Mouse (Mus musculus) ES-E14 (cell line): ENCODE data around the gene Apoa2. TPM values are rescaled to one million over a fixed set of nuclear protein-coding genes. Genes with fewer than 3 reads are reported as not detected.

Source experiments
- DNase-seq: peaks from one replicate; pipeline ENCODE4 v3.0.0-alpha.2; 2013; ENCODE audit warnings: low read depth, low spot score
- H3K27ac ChIP-seq: 2 replicates; pipeline ENCODE4 v1.5.1; 2012; ENCODE audit warnings: low read depth, mild to moderate bottlenecking, low read length, moderate library complexity, mixed read lengths; ENCODE audit not compliant: poor library complexity, insufficient read depth, severe bottlenecking
- H3K36me3 ChIP-seq: 2 replicates; pipeline ENCODE4 v1.6.1; 2012; ENCODE audit warnings: mild to moderate bottlenecking, low read length, moderate library complexity, mixed read lengths; ENCODE audit not compliant: control insufficient read depth, poor library complexity, insufficient read depth, severe bottlenecking
- H3K4me1 ChIP-seq, 2 experiments: fragments of 150-350 bp in 1 of 2; sonication (generic) in 1 of 2; 2 replicates each; pipeline ENCODE4 v1.6.1; 2012; ENCODE audit warnings: low read length in 2 of 2, mild to moderate bottlenecking in 1 of 2, mixed read lengths in 1 of 2; ENCODE audit not compliant: control insufficient read depth in 2 of 2, insufficient read depth in 2 of 2, poor library complexity in 1 of 2
- H3K4me3 ChIP-seq, 2 experiments: fragments of 150-350 bp in 1 of 2; sonication (generic) in 1 of 2; 2 replicates each; pipeline ENCODE4 v1.5.1; 2012; ENCODE audit warnings: low read length in 2 of 2, low read depth in 1 of 2, mild to moderate bottlenecking in 1 of 2, mixed read lengths in 1 of 2; ENCODE audit not compliant: insufficient read depth in 1 of 2, poor library complexity in 1 of 2, severe bottlenecking in 1 of 2
- H3K9ac ChIP-seq: 2 replicates; pipeline ENCODE4 v1.6.1; 2012; ENCODE audit warnings: low read depth, mild to moderate bottlenecking, low read length, mixed read lengths; ENCODE audit not compliant: poor library complexity, insufficient read depth, severe bottlenecking
- H3K9me3 ChIP-seq: fragments of 150-350 bp; sonication (generic); 2 replicates; pipeline ENCODE4 v1.6.1; 2012; ENCODE audit warnings: low read depth, mild to moderate bottlenecking, low read length; ENCODE audit not compliant: control insufficient read depth, insufficient read depth
- CHD2 ChIP-seq: IDR thresholded peaks from 2 replicates; pipeline ENCODE4 v1.6.1; 2014; ENCODE audit warnings: mild to moderate bottlenecking, low read depth, low read length, inconsistent platforms
- HCFC1 ChIP-seq: IDR thresholded peaks from 2 replicates; pipeline ENCODE4 v1.6.1; 2012; ENCODE audit warnings: low read length, inconsistent platforms, borderline replicate concordance; ENCODE audit not compliant: insufficient read depth
- MAFK ChIP-seq: IDR thresholded peaks from 2 replicates; pipeline ENCODE4 v1.6.1; 2014; ENCODE audit warnings: mild to moderate bottlenecking, low read depth, low read length, inconsistent platforms; ENCODE audit not compliant: insufficient read depth
- ZC3H11A ChIP-seq: IDR thresholded peaks from 2 replicates; pipeline ENCODE4 v1.6.1; 2012; ENCODE audit warnings: low read depth, mild to moderate bottlenecking, inconsistent platforms, low read length, borderline replicate concordance
- ZNF384 ChIP-seq: IDR thresholded peaks from 2 replicates; pipeline ENCODE4 v1.6.1; 2012; ENCODE audit warnings: low read depth, low read length, inconsistent platforms
- in situ Hi-C, 2 experiments: fragments of 600-800 bp; cut with MboI; formaldehyde crosslinking; loops; one replicate each; pipeline ENCODE4 v1.15.1; 2025; ENCODE audit warnings: low sequenced_read_pairs in 2 of 2, inconsistent platforms in 1 of 2; ENCODE audit not compliant: unreplicated experiment in 2 of 2
- total RNA-seq: library from RNA; depleted of rRNA; stranded (reverse); fragments of 300-350 nt; gene quantifications from 2 replicates; pipeline ENCODE4 v1.2.3, GENCODE M21; 2012

Apoa2 gene
- total RNA-seq, 1 experiment, result 0.98 TPM

GRCm38 (mm10) chr1:171221281-171222193, 3.3 kb upstream of the Apoa2 start:
- DNase-seq, result no peak
- Histone ChIP-seq H3K9me3 (no peaks in the 10 kb centered on the region), H3K36me3 (peaks cover 8% of the 10 kb centered on the region; the same call in 1 of the 2 replicates), H3K27ac (peak overlapping the region; percentile 39; the same call in 1 of the 2 replicates), H3K4me3 (peak overlapping the region; percentile 70 to 78), H3K4me1 (peaks cover 2 to 12% of the 10 kb centered on the region in 2 experiments; a peak in 3 of 4 replicates), H3K9ac (peak overlapping the region; percentile 69)
- TF ChIP-seq ZNF384 (no peak), ZC3H11A (no peak), CHD2 (no peak), MAFK (no peak), HCFC1 (no peak)
- in situ Hi-C loops, result no loop called here

GRCm38 (mm10) chr1:171222238-171223155, 2.4 kb upstream of the Apoa2 start, which contains the start of gene Tomm40l:
Gene Tomm40l (minus strand): TSS chr1:171222514.
- H3K4me1 ChIP-seq, result peaks cover 2 to 12% of the 10 kb centered on the region in 2 experiments; a peak in 3 of 4 replicates
- H3K9ac ChIP-seq, result peak within 1 kb of the TSS; percentile 69
- in situ Hi-C loops, result no loop called here
- H3K36me3 ChIP-seq, result peaks cover 8% of the 10 kb centered on the region; the same call in 1 of the 2 replicates
- DNase-seq, result peak; percentile 97
- H3K9me3 ChIP-seq, result no peaks in the 10 kb centered on the region
- H3K27ac ChIP-seq, result peak within 1 kb of the TSS; percentile 63; the same call in 1 of the 2 replicates
- TF ChIP-seq HCFC1 (peak; percentile 92), ZC3H11A (0 out of 2 replicates have a peak, but pooled peaks have one; percentile 4), MAFK (no peak), ZNF384 (no peak), CHD2 (0 out of 2 replicates have a peak, but pooled peaks have one; percentile 53)
- H3K4me3 ChIP-seq, result peak within 1 kb of the TSS; percentile 70 to 78

GRCm38 (mm10) chr1:171223168-171223567, 1.7 kb upstream of the Apoa2 start:
- Histone ChIP-seq H3K4me3 (no peak overlapping the region), H3K27ac (peak overlapping the region; percentile 63; the same call in 1 of the 2 replicates), H3K9ac (no peak overlapping the region), H3K4me1 (peaks cover 2 to 12% of the 10 kb centered on the region in 2 experiments; a peak in 3 of 4 replicates), H3K36me3 (peaks cover 8% of the 10 kb centered on the region; the same call in 1 of the 2 replicates), H3K9me3 (no peaks in the 10 kb centered on the region)
- no peak for DNase-seq
- TF ChIP-seq HCFC1 (no peak), MAFK (no peak), ZNF384 (no peak), ZC3H11A (no peak), CHD2 (no peak)
- in situ Hi-C loops, result no loop called here

DNA sequence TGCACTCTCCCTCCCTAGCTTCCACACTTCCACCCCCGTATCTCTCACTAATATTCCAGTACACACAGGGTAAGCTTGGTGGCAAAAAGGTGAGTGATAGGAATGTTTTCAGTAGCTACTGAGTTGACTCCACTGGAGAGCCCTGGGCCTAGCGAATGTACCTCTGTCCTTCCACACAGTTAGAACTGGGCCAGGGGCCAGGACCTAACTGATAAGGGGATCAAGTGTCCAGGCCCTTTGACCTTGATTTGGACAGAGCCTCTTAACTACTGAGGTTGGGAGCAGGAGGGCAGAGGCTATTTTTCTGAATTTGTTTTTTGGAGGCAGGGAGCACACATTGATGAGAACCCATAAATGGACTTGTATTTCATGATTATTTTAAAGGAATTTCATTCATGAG, 1.1 kb upstream of the Apoa2 start:
- Histone ChIP-seq H3K9ac (no peak overlapping the region), H3K27ac (no peak overlapping the region), H3K4me3 (no peak overlapping the region), H3K9me3 (no peaks in the 10 kb centered on the region), H3K4me1 (peaks cover 2 to 11% of the 10 kb centered on the region in 2 experiments; a peak in 2 of 4 replicates), H3K36me3 (peaks cover 8% of the 10 kb centered on the region; the same call in 1 of the 2 replicates)
- in situ Hi-C loops, result no loop called here
- no peak for TF ChIP-seq ZC3H11A
- no peak for TF ChIP-seq CHD2
- no peak for TF ChIP-seq ZNF384
- TF ChIP-seq MAFK, result no peak
- no peak for TF ChIP-seq HCFC1
- DNase-seq, result no peak
